Mouse (Mus musculus): ENCODE results near the gene Hoxd3. TPM values are rescaled to one million over a fixed set of nuclear protein-coding genes. Genes with fewer than 3 reads are reported as not detected.

Hoxd3 gene
- total RNA-seq, 1 experiment, result 0.40 TPM

GRCm38 (mm10) chr2:74752431-74753174, 40.9 kb downstream of the Hoxd3 start:
- no peak overlapping the region for H3K27ac ChIP-seq (ENCODE audit: insufficient read depth, low read depth, low read length, poor library complexity, severe bottlenecking)
- TF ChIP-seq CHD2 (IDR thresholded peaks at IDR 0.05; ENCODE audit: low read depth, low read length) (no peak), HCFC1 (IDR thresholded peaks at IDR 0.05; ENCODE audit: borderline replicate concordance, insufficient read depth, low read length) (no peak), ZC3H11A (IDR thresholded peaks at IDR 0.05; ENCODE audit: borderline replicate concordance, low read depth, low read length) (no peak), MAFK (IDR thresholded peaks at IDR 0.05; ENCODE audit: insufficient read depth, low read depth, low read length) (no peak), ZNF384 (IDR thresholded peaks at IDR 0.05; ENCODE audit: low read depth, low read length) (no peak)
- no peak for DNase-seq (ENCODE audit: low read depth, low spot score)

GRCm38 (mm10) chr2:74753175-74753523, 41.4 kb downstream of the Hoxd3 start:
- H3K27ac ChIP-seq (ENCODE audit: insufficient read depth, low read depth, low read length, poor library complexity, severe bottlenecking), result no peak overlapping the region
- TF ChIP-seq CHD2 (IDR thresholded peaks at IDR 0.05; ENCODE audit: low read depth, low read length) (no peak), HCFC1 (IDR thresholded peaks at IDR 0.05; ENCODE audit: borderline replicate concordance, insufficient read depth, low read length) (no peak), ZNF384 (IDR thresholded peaks at IDR 0.05; ENCODE audit: low read depth, low read length) (no peak), MAFK (IDR thresholded peaks at IDR 0.05; ENCODE audit: insufficient read depth, low read depth, low read length) (no peak), ZC3H11A (IDR thresholded peaks at IDR 0.05; ENCODE audit: borderline replicate concordance, low read depth, low read length) (no peak)
- H3K4me3 ChIP-seq (ENCODE audit: insufficient read depth in 1 of 2, low read depth in 1 of 2, low read length in 2 of 2, poor library complexity in 1 of 2, severe bottlenecking in 1 of 2), result peak overlapping the region; percentile 2 to 38; a peak in 2 of 4 replicates
- peaks cover 0 to 3% of the 10 kb centered on the region in 2 experiments; a peak in 2 of 4 replicates for H3K4me1 ChIP-seq (ENCODE audit: control insufficient read depth in 2 of 2, insufficient read depth in 2 of 2, low read length in 2 of 2, poor library complexity in 1 of 2)
- in situ Hi-C loops (cut with MboI; ENCODE audit: low sequenced_read_pairs in 2 of 2, unreplicated experiment in 2 of 2), result no loop called here
- H3K36me3 ChIP-seq (ENCODE audit: control insufficient read depth, insufficient read depth, low read length, poor library complexity, severe bottlenecking), result no peaks in the 10 kb centered on the region
- no peak for DNase-seq (ENCODE audit: low read depth, low spot score)
- H3K9me3 ChIP-seq (ENCODE audit: control insufficient read depth, insufficient read depth, low read depth, low read length), result no peaks in the 10 kb centered on the region
- H3K9ac ChIP-seq (ENCODE audit: insufficient read depth, low read depth, low read length, poor library complexity, severe bottlenecking), result no peak overlapping the region

More at GRCm38 (mm10) chr2:74752431-74753174, 40.9 kb downstream of the Hoxd3 start:
- Histone ChIP-seq H3K9ac (ENCODE audit: insufficient read depth, low read depth, low read length, poor library complexity, severe bottlenecking) (no peak overlapping the region), H3K4me3 (ENCODE audit: insufficient read depth in 1 of 2, low read depth in 1 of 2, low read length in 2 of 2, poor library complexity in 1 of 2, severe bottlenecking in 1 of 2) (peak overlapping the region; percentile 2 to 38; a peak in 3 of 4 replicates), H3K9me3 (ENCODE audit: control insufficient read depth, insufficient read depth, low read depth, low read length) (no peaks in the 10 kb centered on the region), H3K4me1 (ENCODE audit: control insufficient read depth in 2 of 2, insufficient read depth in 2 of 2, low read length in 2 of 2, poor library complexity in 1 of 2) (peaks cover 0 to 3% of the 10 kb centered on the region in 2 experiments; a peak in 2 of 4 replicates), H3K36me3 (ENCODE audit: control insufficient read depth, insufficient read depth, low read length, poor library complexity, severe bottlenecking) (no peaks in the 10 kb centered on the region)
- in situ Hi-C loops (cut with MboI; ENCODE audit: low sequenced_read_pairs in 2 of 2, unreplicated experiment in 2 of 2), result no loop called here

GRCm38 (mm10) chr2:74753711-74754110, 42.0 kb downstream of the Hoxd3 start:
- Histone ChIP-seq H3K27ac (ENCODE audit: insufficient read depth, low read depth, low read length, poor library complexity, severe bottlenecking) (no peak overlapping the region), H3K36me3 (ENCODE audit: control insufficient read depth, insufficient read depth, low read length, poor library complexity, severe bottlenecking) (no peaks in the 10 kb centered on the region), H3K9me3 (ENCODE audit: control insufficient read depth, insufficient read depth, low read depth, low read length) (no peaks in the 10 kb centered on the region), H3K4me1 (ENCODE audit: control insufficient read depth in 2 of 2, insufficient read depth in 2 of 2, low read length in 2 of 2, poor library complexity in 1 of 2) (peaks cover 0 to 3% of the 10 kb centered on the region in 2 experiments; a peak in 2 of 4 replicates), H3K9ac (ENCODE audit: insufficient read depth, low read depth, low read length, poor library complexity, severe bottlenecking) (no peak overlapping the region), H3K4me3 (ENCODE audit: insufficient read depth in 1 of 2, low read depth in 1 of 2, low read length in 2 of 2, poor library complexity in 1 of 2, severe bottlenecking in 1 of 2) (no peak overlapping the region)
- no peak for DNase-seq (ENCODE audit: low read depth, low spot score)
- TF ChIP-seq HCFC1 (IDR thresholded peaks at IDR 0.05; ENCODE audit: borderline replicate concordance, insufficient read depth, low read length) (no peak), ZC3H11A (IDR thresholded peaks at IDR 0.05; ENCODE audit: borderline replicate concordance, low read depth, low read length) (no peak), ZNF384 (IDR thresholded peaks at IDR 0.05; ENCODE audit: low read depth, low read length) (no peak), MAFK (IDR thresholded peaks at IDR 0.05; ENCODE audit: insufficient read depth, low read depth, low read length) (no peak), CHD2 (IDR thresholded peaks at IDR 0.05; ENCODE audit: low read depth, low read length) (no peak)
- in situ Hi-C loops (cut with MboI; ENCODE audit: low sequenced_read_pairs in 2 of 2, unreplicated experiment in 2 of 2), result no loop called here

DNA sequence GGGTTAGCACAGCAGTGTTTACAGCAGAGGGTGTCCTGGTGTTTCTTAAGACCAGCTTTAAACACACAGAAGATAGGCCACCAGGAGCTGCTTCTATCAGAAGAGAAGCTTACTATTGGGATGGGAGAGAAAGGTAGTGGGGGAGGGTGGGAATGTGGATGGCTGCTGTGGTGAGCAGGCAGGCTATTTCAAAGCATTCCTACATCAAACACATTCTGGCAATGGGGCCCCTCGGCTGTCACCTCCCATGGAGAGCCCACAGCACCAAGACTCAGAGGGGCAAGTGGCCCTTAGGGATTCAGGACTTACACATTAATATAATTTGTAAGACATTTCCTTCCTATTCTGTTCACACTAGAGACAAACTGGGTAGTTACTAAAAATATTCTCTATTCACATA, 48.4 kb downstream of the Hoxd3 start:
- Histone ChIP-seq H3K9ac (ENCODE audit: insufficient read depth, low read depth, low read length, poor library complexity, severe bottlenecking) (no peak overlapping the region), H3K36me3 (ENCODE audit: control insufficient read depth, insufficient read depth, low read length, poor library complexity, severe bottlenecking) (no peaks in the 10 kb centered on the region), H3K4me3 (ENCODE audit: insufficient read depth in 1 of 2, low read depth in 1 of 2, low read length in 2 of 2, poor library complexity in 1 of 2, severe bottlenecking in 1 of 2) (no peak overlapping the region), H3K9me3 (ENCODE audit: control insufficient read depth, insufficient read depth, low read depth, low read length) (no peaks in the 10 kb centered on the region), H3K4me1 (ENCODE audit: control insufficient read depth in 2 of 2, insufficient read depth in 2 of 2, low read length in 2 of 2, poor library complexity in 1 of 2) (no peaks in the 10 kb centered on the region), H3K27ac (ENCODE audit: insufficient read depth, low read depth, low read length, poor library complexity, severe bottlenecking) (no peak overlapping the region)
- DNase-seq (ENCODE audit: low read depth, low spot score), result no peak
- in situ Hi-C loops (cut with MboI; ENCODE audit: low sequenced_read_pairs in 2 of 2, unreplicated experiment in 2 of 2), result no loop called here
- TF ChIP-seq ZNF384 (IDR thresholded peaks at IDR 0.05; ENCODE audit: low read depth, low read length) (no peak), HCFC1 (IDR thresholded peaks at IDR 0.05; ENCODE audit: borderline replicate concordance, insufficient read depth, low read length) (no peak), ZC3H11A (IDR thresholded peaks at IDR 0.05; ENCODE audit: borderline replicate concordance, low read depth, low read length) (no peak), CHD2 (IDR thresholded peaks at IDR 0.05; ENCODE audit: low read depth, low read length) (no peak)

Data from ES-E14 (cell line).